Mouse (Mus musculus) embryonic facial prominence, embryonic 14.5 days (tissue): Measurements from ENCODE around the gene Zmynd10. TPM values are rescaled to one million over a fixed set of nuclear protein-coding genes. Genes with fewer than 3 reads are reported as not detected.

Source experiments
- ATAC-seq: fragments of 200-750 bp; cut with Nextera tagmentation; 2 replicates; pipeline ENCODE4 v1.8.0; 2017; ENCODE audit warnings: low read depth, moderate number of reproducible peaks, moderate TSS enrichment
- DNase-seq: peaks from one replicate; pipeline ENCODE4 v3.0.0-alpha.2; 2015; ENCODE audit warnings: low spot score
- H3K27ac ChIP-seq: fragments of 300-500 bp; sonication (generic); replicated peaks from 2 replicates; pipeline ENCODE4 v1.5.1; 2014; ENCODE audit warnings: low read depth, mild to moderate bottlenecking, low read length, moderate library complexity
- H3K27me3 ChIP-seq: fragments of 300-500 bp; sonication (generic); replicated peaks from 2 replicates; pipeline ENCODE4 v1.6.1; 2014; ENCODE audit warnings: low read length; ENCODE audit not compliant: control insufficient read depth, insufficient read depth
- H3K36me3 ChIP-seq: fragments of 300-500 bp; sonication (generic); 2 replicates; pipeline ENCODE4 v1.6.1; 2014; ENCODE audit warnings: low read length, mixed read lengths; ENCODE audit not compliant: control insufficient read depth, insufficient read depth
- H3K4me1 ChIP-seq: fragments of 300-500 bp; sonication (generic); 2 replicates; pipeline ENCODE4 v1.6.1; 2014; ENCODE audit warnings: antibody characterized with exemption, low read length; ENCODE audit not compliant: control insufficient read depth, insufficient read depth
- H3K4me2 ChIP-seq: fragments of 300-500 bp; sonication (generic); 2 replicates; pipeline ENCODE4 v1.6.1; 2014; ENCODE audit warnings: low read depth, mild to moderate bottlenecking, low read length, moderate library complexity, mixed read lengths
- H3K4me3 ChIP-seq: fragments of 300-500 bp; sonication (generic); 2 replicates; pipeline ENCODE4 v1.5.1; 2014; ENCODE audit warnings: low read depth, mild to moderate bottlenecking, low read length
- H3K9ac ChIP-seq: fragments of 300-500 bp; sonication (generic); 2 replicates; pipeline ENCODE4 v1.6.1; 2014; ENCODE audit warnings: low read depth, mild to moderate bottlenecking, low read length, moderate library complexity, mixed read lengths
- H3K9me3 ChIP-seq: fragments of 300-500 bp; sonication (generic); 2 replicates; pipeline ENCODE4 v1.6.1; 2016; ENCODE audit warnings: low read length; ENCODE audit not compliant: control insufficient read depth
- WGBS: fragments of 180-500 bp; shearing (Covaris S2); extraction: QIAGEN DNeasy Blood & Tissue Kit; methylation state at CpG from one replicate; pipeline ENCODE4 v1.1.7; 2014; 5-methylcytosine and 5-hydroxymethylcytosine counted together
- polyA plus RNA-seq: library from polyadenylated mRNA; unstranded; fragments of >200 nt; fragmentation: Nextera tagmentation; extraction: Ambion mirVana; gene quantifications from 2 replicates; pipeline ENCODE4 v1.2.1, GENCODE M21; 2014

The Zmynd10 gene
- polyA plus RNA-seq, 1 experiment from 2014 or later = 8.2 TPM

GRCm38 (mm10) chr9:107514303-107514955, 32.7 kb upstream of the Zmynd10 start:
- H3K9me3 ChIP-seq = no peaks in the 10 kb centered on the region
- no peak overlapping the region for H3K9ac ChIP-seq
- H3K27ac ChIP-seq = no peak overlapping the region
- DNase-seq (peak; percentile 75), ATAC-seq (peak; percentile 33; the same call in 1 of the 2 replicates)
- H3K36me3 ChIP-seq = no peaks in the 10 kb centered on the region
- no peak overlapping the region for H3K4me2 ChIP-seq
- H3K27me3 ChIP-seq = no peaks in the 10 kb centered on the region; the same call in 1 of the 2 replicates
- H3K4me1 ChIP-seq = peaks cover 24% of the 10 kb centered on the region
- 24% methylated on average over 14 of the region's 14 CpGs for WGBS
- H3K4me3 ChIP-seq = no peak overlapping the region

DNA sequence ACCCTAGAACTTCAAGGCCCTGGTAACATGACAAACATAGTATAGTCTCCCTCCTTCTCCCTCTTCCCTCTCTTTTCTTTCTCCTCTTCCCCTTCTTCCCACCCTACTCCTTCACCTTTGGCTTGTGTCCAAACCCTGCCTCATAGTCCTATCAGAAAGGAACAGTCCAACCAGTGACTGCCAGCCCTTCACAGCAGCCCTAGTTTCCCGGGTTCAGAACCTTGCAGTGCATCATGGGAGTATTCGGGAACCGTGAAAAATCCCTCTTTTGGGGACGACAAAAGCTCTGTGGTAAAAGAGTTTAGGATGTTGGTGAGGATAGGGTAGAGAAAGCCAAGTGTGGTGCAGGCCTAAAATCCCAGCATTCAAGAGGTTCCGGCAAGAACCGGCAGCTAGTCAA, 26.8 kb upstream of the Zmynd10 start:
- Histone ChIP-seq H3K27me3 (peaks cover 6% of the 10 kb centered on the region; the same call in 1 of the 2 replicates), H3K4me1 (peaks cover 17% of the 10 kb centered on the region), H3K9me3 (no peaks in the 10 kb centered on the region), H3K36me3 (no peaks in the 10 kb centered on the region), H3K27ac (no peak overlapping the region), H3K4me2 (no peak overlapping the region), H3K4me3 (no peak overlapping the region), H3K9ac (no peak overlapping the region)
- ATAC-seq (no peak), DNase-seq (no peak)
- WGBS = 60% methylated on average over 6 of the region's 6 CpGs

DNA sequence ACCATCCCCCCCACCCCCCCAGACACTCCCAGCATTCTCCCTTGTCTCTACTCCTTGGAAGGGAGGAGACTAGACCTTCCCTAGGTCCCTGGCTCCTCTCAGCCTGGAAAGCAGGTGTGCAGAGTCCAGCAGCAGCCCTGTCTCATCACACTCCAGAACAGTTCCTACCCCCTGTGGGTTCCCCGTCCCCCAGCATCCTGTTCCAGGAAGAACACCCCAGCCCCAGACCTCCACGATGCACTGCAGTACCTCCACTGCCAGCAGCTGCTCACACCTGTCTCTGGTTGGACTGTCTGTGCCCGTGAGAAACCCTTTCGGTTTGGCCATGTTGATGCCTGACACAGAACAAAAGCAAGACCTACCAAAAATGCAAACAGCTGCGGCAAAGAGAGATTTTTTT, 25.9 kb upstream of the Zmynd10 start:
- Histone ChIP-seq H3K4me3 (no peak overlapping the region), H3K4me1 (peaks cover 17% of the 10 kb centered on the region), H3K4me2 (peak overlapping the region; percentile 49), H3K36me3 (no peaks in the 10 kb centered on the region), H3K27ac (no peak overlapping the region), H3K9me3 (no peaks in the 10 kb centered on the region), H3K9ac (no peak overlapping the region), H3K27me3 (peaks cover 15% of the 10 kb centered on the region)
- ATAC-seq (peak; percentile 16; the same call in 1 of the 2 replicates), DNase-seq (peak; percentile 31)
- 32% methylated on average over 5 of the region's 5 CpGs for WGBS

DNA sequence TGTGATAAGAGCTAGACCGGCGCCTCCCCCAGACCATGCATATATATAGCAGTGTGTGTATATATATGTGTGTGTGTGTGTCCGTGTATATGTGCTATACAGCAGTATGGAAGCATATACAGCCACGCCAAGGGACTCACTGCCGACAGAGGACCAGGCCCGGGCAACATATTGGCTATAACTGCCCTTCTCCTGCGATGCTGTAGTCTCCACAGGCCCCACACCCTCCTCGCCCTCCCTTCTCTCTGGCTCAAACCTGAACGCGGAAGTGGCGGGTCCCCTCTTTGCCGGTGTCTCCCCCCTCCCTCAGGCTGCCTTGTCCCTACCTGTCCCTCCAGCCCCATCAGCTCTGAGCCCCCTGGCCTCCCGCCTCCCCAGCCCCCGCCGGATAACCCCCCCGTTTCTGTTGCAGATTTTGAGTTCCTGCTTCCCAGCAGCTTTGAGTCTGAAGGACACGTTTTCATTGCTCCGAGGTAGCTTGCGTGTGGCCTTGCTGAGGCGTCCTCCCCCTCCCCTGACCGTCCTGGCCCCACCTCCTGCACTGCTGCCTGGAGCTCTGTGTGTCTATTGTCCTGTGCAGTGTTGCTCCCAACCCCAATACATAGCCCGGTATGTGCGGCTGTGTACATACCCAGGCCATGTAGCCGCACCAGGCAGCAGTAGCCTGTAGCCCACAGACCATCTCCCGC, 25.2 kb upstream of the Zmynd10 start:
- ATAC-seq (peak; percentile 42; the same call in 1 of the 2 replicates), DNase-seq (peak; percentile 57)
- WGBS = 21% methylated on average over 25 of the region's 25 CpGs
- peak overlapping the region; percentile 49 for H3K4me2 ChIP-seq
- peak overlapping the region; percentile 46 for H3K9ac ChIP-seq
- H3K4me3 ChIP-seq = peak overlapping the region; percentile 10; the same call in 1 of the 2 replicates
- no peaks in the 10 kb centered on the region for H3K9me3 ChIP-seq
- no peaks in the 10 kb centered on the region for H3K36me3 ChIP-seq
- peaks cover 23% of the 10 kb centered on the region for H3K4me1 ChIP-seq
- no peak overlapping the region for H3K27ac ChIP-seq
- peaks cover 21% of the 10 kb centered on the region for H3K27me3 ChIP-seq

GRCm38 (mm10) chr9:107522400-107522711, 24.7 kb upstream of the Zmynd10 start:
- H3K27ac ChIP-seq = no peak overlapping the region
- WGBS = 31% methylated on average over 2 of the region's 2 CpGs
- H3K27me3 ChIP-seq = peaks cover 25% of the 10 kb centered on the region
- peak overlapping the region; percentile 46 for H3K9ac ChIP-seq
- H3K36me3 ChIP-seq = no peaks in the 10 kb centered on the region
- peaks cover 28% of the 10 kb centered on the region for H3K4me1 ChIP-seq
- no peaks in the 10 kb centered on the region for H3K9me3 ChIP-seq
- H3K4me2 ChIP-seq = peak overlapping the region; percentile 49; the same call in 1 of the 2 replicates
- no peak overlapping the region for H3K4me3 ChIP-seq
- ATAC-seq (no peak), DNase-seq (no peak)

DNA sequence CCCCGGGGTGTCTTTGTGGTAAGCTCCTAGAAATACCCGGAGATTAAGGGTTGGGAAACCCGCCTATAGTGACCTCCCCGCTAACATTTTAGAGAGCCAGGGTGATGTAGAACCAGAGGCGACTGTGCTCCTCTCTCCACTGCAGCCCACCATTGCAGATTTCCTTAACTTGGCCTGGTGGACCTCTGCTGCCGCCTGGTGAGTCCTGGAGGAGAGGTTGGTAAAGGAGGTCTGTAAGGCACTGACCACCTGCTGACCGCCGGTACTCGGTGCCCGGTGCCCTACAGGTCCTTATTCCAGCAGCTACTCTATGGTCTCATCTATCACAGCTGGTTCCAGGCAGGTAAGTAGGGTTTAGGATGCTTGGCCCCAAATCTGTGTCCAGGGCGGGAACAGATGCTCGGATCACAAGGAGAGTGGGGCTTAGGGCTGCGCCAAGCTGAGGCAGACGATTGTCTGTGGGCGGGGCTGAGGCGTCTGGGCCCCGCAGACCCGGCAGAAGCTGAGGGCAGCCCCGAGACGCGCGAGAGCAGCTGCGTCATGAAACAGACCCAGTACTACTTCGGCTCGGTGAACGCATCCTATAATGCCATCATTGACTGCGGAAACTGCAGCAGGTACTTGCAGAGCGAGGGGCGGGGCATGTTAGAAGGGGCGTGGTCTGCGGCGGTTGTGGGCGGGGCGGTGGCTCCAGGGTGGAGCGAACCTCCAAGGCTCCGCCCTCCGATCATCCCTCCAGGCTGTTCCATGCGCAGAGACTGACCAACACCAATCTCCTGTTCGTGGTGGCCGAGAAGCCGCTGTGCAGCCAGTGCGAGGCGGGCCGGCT, 20.7 kb upstream of the Zmynd10 start:
- H3K27me3 ChIP-seq = peaks cover 31% of the 10 kb centered on the region
- H3K4me1 ChIP-seq = peaks cover 21% of the 10 kb centered on the region
- H3K27ac ChIP-seq = no peak overlapping the region
- 6% methylated on average over 28 of the region's 44 CpGs for WGBS
- no peaks in the 10 kb centered on the region for H3K36me3 ChIP-seq
- H3K9me3 ChIP-seq = no peaks in the 10 kb centered on the region
- H3K9ac ChIP-seq = peak overlapping the region; percentile 41
- DNase-seq = peak; percentile 64
- ATAC-seq = peak; percentile 67
- H3K4me3 ChIP-seq = peak overlapping the region; percentile 43
- peak overlapping the region; percentile 76 for H3K4me2 ChIP-seq

DNA sequence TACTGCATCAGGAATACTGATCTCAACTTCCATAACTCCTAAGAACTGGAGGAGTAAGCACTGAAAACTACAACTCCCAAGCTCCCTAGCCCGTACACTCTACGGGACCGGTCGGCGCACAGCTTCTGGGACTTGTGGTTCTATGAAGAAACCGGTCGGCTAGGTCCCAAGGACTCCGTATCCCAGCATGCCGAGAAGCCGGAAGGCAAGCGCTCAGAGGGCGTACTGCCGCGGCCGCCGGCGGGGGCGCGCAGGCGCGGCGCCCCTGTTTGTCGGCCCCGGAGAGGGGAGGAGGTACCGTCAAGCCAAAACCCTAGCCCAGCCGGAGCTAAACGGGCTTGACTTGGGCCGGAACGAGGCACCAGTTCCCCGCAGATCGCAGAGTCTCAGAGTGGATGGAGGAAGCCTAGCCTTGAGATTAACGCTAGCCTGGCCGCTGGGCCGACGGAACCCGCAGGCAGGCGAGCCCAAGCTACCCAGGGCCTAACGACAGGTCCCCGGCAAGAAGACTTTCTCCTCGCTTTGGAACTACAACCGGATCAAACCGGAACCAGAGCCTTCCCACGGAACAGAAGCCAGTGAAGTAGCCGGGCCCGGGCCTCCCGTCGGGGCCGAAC, 13.2 kb upstream of the Zmynd10 start, which contains the start of gene Tmem115:
Gene Tmem115, plus strand, starts transcription at position 155 of the 617 bp plus-strand sequence.
- DNase-seq (peak; percentile 100), ATAC-seq (peak; percentile 99)
- Histone ChIP-seq H3K4me3 (peak within 1 kb of the TSS; percentile 91), H3K4me1 (peaks cover 23% of the 10 kb centered on the region), H3K27ac (peak within 1 kb of the TSS; percentile 87), H3K9ac (peak within 1 kb of the TSS; percentile 94), H3K9me3 (no peaks in the 10 kb centered on the region), H3K36me3 (peaks cover 17% of the 10 kb centered on the region), H3K27me3 (no peaks in the 10 kb centered on the region), H3K4me2 (peak within 1 kb of the TSS; percentile 98)
- 1% methylated on average over 38 of the region's 48 CpGs for WGBS
